In genomic region chr2:70421144-70421874, GRCm38 (mm10) we compare ENCODE assay signal across 30 mouse cellular contexts. TPM values are rescaled to one million over a fixed set of nuclear protein-coding genes. Genes with fewer than 3 reads are reported as not detected.
DNase-seq lines count a peak whose midpoint lies in the region; ATAC-seq and TF ChIP-seq lines count a peak whose summit lies in the region.
"Had no signal": no experiment of that assay in that cellular context is flagged by ENCODE, and none has a peak within 500 bp of the region (broad histone marks: within the 10 kb centered on the region; RNA-seq: fewer than 3 reads in every experiment).

No protein-coding gene starts in this region.

- TF ChIP-seq POLR2A in liver, adult 2 months (IDR thresholded peaks at IDR 0.05; ENCODE audit: extremely low read depth, insufficient read depth, low read length) = no peak

- peaks cover 6% of the 10 kb centered on the region for H3K4me1 ChIP-seq in heart, embryonic 12.5 days (replicated peaks)
- H3K4me1 ChIP-seq in liver, adult 2 months (ENCODE audit: control insufficient read depth, insufficient read depth, low read length) = peaks cover 2% of the 10 kb centered on the region; the same call in 1 of the 2 replicates
- H3K4me1 ChIP-seq in stomach, postnatal 0 days (replicated peaks; ENCODE audit: control insufficient read depth, insufficient read depth) = no peaks in the 10 kb centered on the region
- H3K4me1 ChIP-seq: embryonic facial prominence, embryonic 12.5 days; forebrain, embryonic 15.5 days; hindbrain, embryonic 13.5 days; limb, embryonic 15.5 days had no signal

- no peak for TF ChIP-seq CTCF in liver, adult 2 months (IDR thresholded peaks at IDR 0.05; ENCODE audit: low read depth, low read length)
- TF ChIP-seq CTCF in stomach, postnatal 0 days (IDR thresholded peaks at IDR 0.05; ENCODE audit: low read depth) = peak; percentile 52

- H3K79me2 ChIP-seq in liver, adult 2 months (ENCODE audit: control insufficient read depth, insufficient read depth, low read length) = no peaks in the 10 kb centered on the region

- TF ChIP-seq EP300 in stomach, postnatal 0 days (optimal IDR thresholded peaks at IDR 0.05) = no peak

- 0 out of 2 replicates have a peak overlapping the region, but pooled peaks have one; percentile 22 for H3K27ac ChIP-seq in heart, embryonic 12.5 days (ENCODE audit: poor library complexity, severe bottlenecking)
- H3K27ac ChIP-seq in liver, adult 2 months (replicated peaks; ENCODE audit: insufficient read depth, low read depth, low read length) = no peak overlapping the region
- H3K27ac ChIP-seq in stomach, postnatal 0 days (replicated peaks) = no peak overlapping the region
- H3K27ac ChIP-seq: embryonic facial prominence, embryonic 12.5 days; forebrain, embryonic 15.5 days; gastrocnemius, adult 2 months; heart, adult 2 months; heart, embryonic 15.5 days; hindbrain, embryonic 13.5 days; limb, embryonic 15.5 days; midbrain, embryonic 15.5 days had no signal

- no peaks in the 10 kb centered on the region for H3K27me3 ChIP-seq in heart, embryonic 12.5 days (replicated peaks)
- H3K27me3 ChIP-seq in liver, adult 2 months (ENCODE audit: control insufficient read depth, insufficient read depth, low read length) = no peaks in the 10 kb centered on the region
- H3K27me3 ChIP-seq in stomach, postnatal 0 days (ENCODE audit: control insufficient read depth, insufficient read depth, low read length) = no peaks in the 10 kb centered on the region
- H3K27me3 ChIP-seq: embryonic facial prominence, embryonic 12.5 days; forebrain, embryonic 15.5 days; heart, embryonic 15.5 days; hindbrain, embryonic 13.5 days; limb, embryonic 15.5 days; midbrain, embryonic 15.5 days; Patski had no signal

- H3K9me3 ChIP-seq in heart, embryonic 12.5 days (replicated peaks) = no peaks in the 10 kb centered on the region
- no peaks in the 10 kb centered on the region for H3K9me3 ChIP-seq in stomach, postnatal 0 days (ENCODE audit: control insufficient read depth, low read length)
- H3K9me3 ChIP-seq: embryonic facial prominence, embryonic 12.5 days; forebrain, embryonic 15.5 days; heart, embryonic 15.5 days; hindbrain, embryonic 13.5 days; limb, embryonic 15.5 days; midbrain, embryonic 15.5 days had no signal

- H3K4me3 ChIP-seq in heart, embryonic 12.5 days = no peak overlapping the region
- H3K4me3 ChIP-seq in liver, adult 2 months (ENCODE audit: insufficient read depth, low read depth, low read length) = no peak overlapping the region
- no peak overlapping the region for H3K4me3 ChIP-seq in stomach, postnatal 0 days (ENCODE audit: low read depth, low read length)
- H3K4me3 ChIP-seq: embryonic facial prominence, embryonic 12.5 days; forebrain, embryonic 15.5 days; gastrocnemius, adult 2 months; heart, adult 2 months; heart, embryonic 15.5 days; hindbrain, embryonic 13.5 days; limb, embryonic 15.5 days; midbrain, embryonic 15.5 days had no signal

- no peak for ATAC-seq in heart, embryonic 12.5 days (ENCODE audit: insufficient number of reproducible peaks, low FRiP score)
- peak; percentile 85 for ATAC-seq in stomach, postnatal 0 days (ENCODE audit: low FRiP score, low TSS enrichment)
- ATAC-seq: forebrain, embryonic 15.5 days; midbrain, embryonic 15.5 days; Patski had no signal

- peaks cover 4% of the 10 kb centered on the region; the same call in 1 of the 2 replicates for H3K36me3 ChIP-seq in heart, embryonic 12.5 days
- H3K36me3 ChIP-seq in liver, adult 2 months (ENCODE audit: control insufficient read depth, insufficient read depth, low read length) = no peaks in the 10 kb centered on the region
- no peaks in the 10 kb centered on the region for H3K36me3 ChIP-seq in stomach, postnatal 0 days (ENCODE audit: control insufficient read depth, insufficient read depth, low read length)
- H3K36me3 ChIP-seq: embryonic facial prominence, embryonic 12.5 days; forebrain, embryonic 15.5 days; heart, embryonic 15.5 days; hindbrain, embryonic 13.5 days; limb, embryonic 15.5 days; midbrain, embryonic 15.5 days had no signal

- DNase-seq in heart, adult 9 months (ENCODE audit: low spot score in 2 of 2) = no peak
- DNase-seq in liver, adult 2 months (ENCODE audit: extremely low read depth, low read depth, low spot score) = peak; percentile 67
- DNase-seq in liver = no peak
- peak; percentile 2 for DNase-seq in lung, postnatal 36 days
- DNase-seq in lung, postnatal 10 days = no peak
- DNase-seq in stomach, postnatal 0 days (ENCODE audit: low spot score) = peak; percentile 45
- no peak for DNase-seq in cerebellum, adult 8-10 months
- DNase-seq: adrenal gland, postnatal 10 days; cerebellum, adult 9-11 months; embryo, embryonic 11 days; gastrocnemius, adult 2 months; gastrocnemius, postnatal 36 days; heart, adult 2 months; heart, postnatal 4 days; kidney, adult 2 months; layer of hippocampus, postnatal 36 days; left cerebral cortex, postnatal 4 days; right cerebral cortex, adult 18-20 months; spleen, adult 18-20 months had no signal

- H3K9ac ChIP-seq in heart, embryonic 12.5 days = no peak overlapping the region
- no peak overlapping the region for H3K9ac ChIP-seq in liver, adult 2 months (ENCODE audit: low read depth, low read length)
- H3K9ac ChIP-seq in stomach, postnatal 0 days (ENCODE audit: low read length) = no peak overlapping the region
- H3K9ac ChIP-seq: embryonic facial prominence, embryonic 12.5 days; forebrain, embryonic 15.5 days; heart, embryonic 15.5 days; hindbrain, embryonic 13.5 days; limb, embryonic 15.5 days; midbrain, embryonic 15.5 days had no signal

- H3K4me2 ChIP-seq in heart, embryonic 12.5 days = no peak overlapping the region
- H3K4me2 ChIP-seq in stomach, postnatal 0 days (replicated peaks; ENCODE audit: low read depth) = no peak overlapping the region
- H3K4me2 ChIP-seq: embryonic facial prominence, embryonic 12.5 days; forebrain, embryonic 15.5 days; heart, embryonic 15.5 days; hindbrain, embryonic 13.5 days; limb, embryonic 15.5 days; midbrain, embryonic 15.5 days had no signal

- 42% methylated on average over 13 of the region's 13 CpGs for WGBS in heart, embryonic 12.5 days
- 32% methylated on average over 13 of the region's 13 CpGs for whole genome bisulfite sequencing in liver, adult 2 months
- WGBS in stomach, postnatal 0 days = 33% methylated on average over 13 of the region's 13 CpGs

RNA-seq across cellular contexts. Expression of gene Sp5, which starts 53.4 kb away (rescaled TPM):
- 0.36 and 0.44 TPM in 2 replicates for polyA plus RNA-seq in heart, embryonic 12.5 days (2016; fragmentation: Nextera tagmentation; extraction: Ambion mirVana)
- total RNA-seq in liver, adult 2 months (2014; rRNA removed) = 0.55 and 0.60 TPM in 2 replicates
- polyA plus RNA-seq in liver, adult 2 months (2012; rRNA removed) = 2.4 and 2.9 TPM in 2 replicates
- 1.8 and 2.0 TPM in 2 replicates for polyA plus RNA-seq in stomach, postnatal 0 days (2015; fragmentation: Nextera tagmentation; extraction: Ambion mirVana)
- total RNA-seq: gastrocnemius, adult 2 months; gastrocnemius, postnatal 36 days; heart, adult 2 months; MEL; neutrophil, adult 5-6 weeks had no signal
- polyA plus RNA-seq: liver, embryonic 16.5 days; Patski had no signal

Comparison
In these comparisons a context has a peak if more than half of its experiments do, and no peak if none do; other contexts are left out.
1. DNase-seq: peak in liver, adult 2 months (single experiment), lung, postnatal 36 days (single experiment) and stomach, postnatal 0 days (single experiment); none in heart, adult 9 months (0 of 2), liver (single experiment), lung, postnatal 10 days (single experiment) and cerebellum, adult 8-10 months (single experiment).